Mouse (Mus musculus) ES-E14 (cell line): Measurements from ENCODE around the gene Plg. TPM values are rescaled to one million over a fixed set of nuclear protein-coding genes. Genes with fewer than 3 reads are reported as not detected.

Experiments used
- DNase-seq: peaks from one replicate; pipeline ENCODE4 v3.0.0-alpha.2; 2013; ENCODE audit warnings: low read depth, low spot score
- H3K27ac ChIP-seq: 2 replicates; pipeline ENCODE4 v1.5.1; 2012; ENCODE audit warnings: low read depth, mild to moderate bottlenecking, low read length, moderate library complexity, mixed read lengths; ENCODE audit not compliant: poor library complexity, insufficient read depth, severe bottlenecking
- H3K36me3 ChIP-seq: 2 replicates; pipeline ENCODE4 v1.6.1; 2012; ENCODE audit warnings: mild to moderate bottlenecking, low read length, moderate library complexity, mixed read lengths; ENCODE audit not compliant: control insufficient read depth, poor library complexity, insufficient read depth, severe bottlenecking
- H3K4me1 ChIP-seq, 2 experiments: fragments of 150-350 bp in 1 of 2; sonication (generic) in 1 of 2; 2 replicates each; pipeline ENCODE4 v1.6.1; 2012; ENCODE audit warnings: low read length in 2 of 2, mild to moderate bottlenecking in 1 of 2, mixed read lengths in 1 of 2; ENCODE audit not compliant: control insufficient read depth in 2 of 2, insufficient read depth in 2 of 2, poor library complexity in 1 of 2
- H3K4me3 ChIP-seq, 2 experiments: fragments of 150-350 bp in 1 of 2; sonication (generic) in 1 of 2; 2 replicates each; pipeline ENCODE4 v1.5.1; 2012; ENCODE audit warnings: low read length in 2 of 2, low read depth in 1 of 2, mild to moderate bottlenecking in 1 of 2, mixed read lengths in 1 of 2; ENCODE audit not compliant: insufficient read depth in 1 of 2, poor library complexity in 1 of 2, severe bottlenecking in 1 of 2
- H3K9ac ChIP-seq: 2 replicates; pipeline ENCODE4 v1.6.1; 2012; ENCODE audit warnings: low read depth, mild to moderate bottlenecking, low read length, mixed read lengths; ENCODE audit not compliant: poor library complexity, insufficient read depth, severe bottlenecking
- H3K9me3 ChIP-seq: fragments of 150-350 bp; sonication (generic); 2 replicates; pipeline ENCODE4 v1.6.1; 2012; ENCODE audit warnings: low read depth, mild to moderate bottlenecking, low read length; ENCODE audit not compliant: control insufficient read depth, insufficient read depth
- CHD2 ChIP-seq: IDR thresholded peaks from 2 replicates; pipeline ENCODE4 v1.6.1; 2014; ENCODE audit warnings: mild to moderate bottlenecking, low read depth, low read length, inconsistent platforms
- HCFC1 ChIP-seq: IDR thresholded peaks from 2 replicates; pipeline ENCODE4 v1.6.1; 2012; ENCODE audit warnings: low read length, inconsistent platforms, borderline replicate concordance; ENCODE audit not compliant: insufficient read depth
- MAFK ChIP-seq: IDR thresholded peaks from 2 replicates; pipeline ENCODE4 v1.6.1; 2014; ENCODE audit warnings: mild to moderate bottlenecking, low read depth, low read length, inconsistent platforms; ENCODE audit not compliant: insufficient read depth
- ZC3H11A ChIP-seq: IDR thresholded peaks from 2 replicates; pipeline ENCODE4 v1.6.1; 2012; ENCODE audit warnings: low read depth, mild to moderate bottlenecking, inconsistent platforms, low read length, borderline replicate concordance
- ZNF384 ChIP-seq: IDR thresholded peaks from 2 replicates; pipeline ENCODE4 v1.6.1; 2012; ENCODE audit warnings: low read depth, low read length, inconsistent platforms
- in situ Hi-C, 2 experiments: fragments of 600-800 bp; cut with MboI; formaldehyde crosslinking; loops; one replicate each; pipeline ENCODE4 v1.15.1; 2025; ENCODE audit warnings: low sequenced_read_pairs in 2 of 2, inconsistent platforms in 1 of 2; ENCODE audit not compliant: unreplicated experiment in 2 of 2
- total RNA-seq: library from RNA; depleted of rRNA; stranded (reverse); fragments of 300-350 nt; gene quantifications from 2 replicates; pipeline ENCODE4 v1.2.3, GENCODE M21; 2012

Plg gene
- total RNA-seq, 1 experiment: not detected

DNA sequence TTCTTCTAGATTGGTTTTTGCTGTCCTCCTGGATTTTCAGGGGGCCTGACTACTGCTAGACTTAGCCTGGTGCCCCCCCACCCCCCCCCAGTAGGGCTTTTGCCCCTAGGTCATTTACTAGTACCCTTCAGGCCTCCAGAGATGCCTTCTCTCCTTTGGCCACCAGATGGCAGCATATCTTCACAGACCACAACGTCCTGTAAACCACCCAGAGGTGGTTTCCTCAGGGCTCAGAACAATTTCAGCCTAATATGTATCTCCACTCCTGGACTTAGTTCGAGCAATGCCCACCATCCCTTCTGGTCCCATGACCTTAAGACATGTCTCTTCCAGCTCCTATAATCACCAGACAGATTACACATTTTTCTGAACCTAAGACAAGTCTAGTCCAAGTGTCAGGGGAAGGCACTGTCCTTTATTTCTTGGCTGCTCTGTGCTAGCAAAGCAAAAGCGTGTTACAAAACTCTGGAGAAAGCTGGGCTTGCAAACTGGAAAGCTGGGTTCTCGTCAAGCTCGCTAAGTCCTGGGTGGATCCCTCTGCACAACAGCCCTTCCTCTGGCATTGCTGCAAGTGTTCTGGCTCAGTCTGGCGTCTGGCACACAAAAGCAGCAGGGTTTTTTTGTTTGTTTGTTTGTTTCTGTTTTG is 38.0 kb downstream of the Plg start:
- Histone ChIP-seq H3K9me3 (no peaks in the 10 kb centered on the region), H3K27ac (no peak overlapping the region)

DNA sequence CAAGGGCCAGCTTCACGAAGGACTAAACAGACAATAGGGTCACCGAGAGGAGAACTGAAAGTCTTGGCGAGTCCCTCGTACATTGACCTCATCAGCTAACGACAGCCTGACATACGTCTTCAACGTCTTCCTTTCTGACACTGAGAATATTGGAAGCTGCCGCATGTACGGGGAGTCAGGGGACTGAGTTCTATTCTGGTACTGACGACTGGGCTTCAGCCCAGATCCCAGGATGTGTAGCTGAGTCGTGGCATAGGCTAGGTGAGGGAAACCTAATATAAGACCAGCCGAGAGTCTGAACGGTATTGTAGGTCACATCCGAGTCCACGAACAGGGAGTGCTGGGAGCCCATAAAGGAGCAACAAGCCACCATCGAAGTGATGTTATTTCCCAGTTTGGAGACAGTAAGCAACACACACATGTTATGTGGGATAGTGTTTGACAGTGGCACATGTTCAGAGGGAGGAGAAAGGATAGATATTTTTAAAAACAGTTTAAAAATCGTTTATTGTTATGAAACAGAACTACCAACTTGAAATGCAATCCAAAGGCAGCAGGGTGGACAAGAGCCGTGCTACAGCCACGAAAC is 41.2 kb downstream of the Plg start:
- in situ Hi-C loops: loop anchor here in 1 of 2 experiments (10.0 kb wide), 1 partner anchor 395 kb away; no protein-coding TSS in a partner anchor
- no peak overlapping the region for H3K27ac ChIP-seq
- no peak overlapping the region for H3K4me3 ChIP-seq
- no peaks in the 10 kb centered on the region for H3K9me3 ChIP-seq
- DNase-seq: no peak
- H3K4me1 ChIP-seq: no peaks in the 10 kb centered on the region
- TF ChIP-seq ZC3H11A (no peak), HCFC1 (no peak), CHD2 (no peak), ZNF384 (no peak), MAFK (no peak)
- no peaks in the 10 kb centered on the region for H3K36me3 ChIP-seq
- H3K9ac ChIP-seq: no peak overlapping the region

More for the DNA sequence above, 38.0 kb downstream of the Plg start:
- H3K9ac ChIP-seq: no peak overlapping the region
- in situ Hi-C loops: loop anchor here in 1 of 2 experiments (10.0 kb wide), 1 partner anchor 398 kb away; no protein-coding TSS in a partner anchor
- no peak overlapping the region for H3K4me3 ChIP-seq
- DNase-seq: peak; percentile 61
- no peaks in the 10 kb centered on the region for H3K36me3 ChIP-seq
- H3K4me1 ChIP-seq: no peaks in the 10 kb centered on the region
- TF ChIP-seq HCFC1 (no peak), ZC3H11A (peak; percentile 74; the same call in 1 of the 2 replicates)

DNA sequence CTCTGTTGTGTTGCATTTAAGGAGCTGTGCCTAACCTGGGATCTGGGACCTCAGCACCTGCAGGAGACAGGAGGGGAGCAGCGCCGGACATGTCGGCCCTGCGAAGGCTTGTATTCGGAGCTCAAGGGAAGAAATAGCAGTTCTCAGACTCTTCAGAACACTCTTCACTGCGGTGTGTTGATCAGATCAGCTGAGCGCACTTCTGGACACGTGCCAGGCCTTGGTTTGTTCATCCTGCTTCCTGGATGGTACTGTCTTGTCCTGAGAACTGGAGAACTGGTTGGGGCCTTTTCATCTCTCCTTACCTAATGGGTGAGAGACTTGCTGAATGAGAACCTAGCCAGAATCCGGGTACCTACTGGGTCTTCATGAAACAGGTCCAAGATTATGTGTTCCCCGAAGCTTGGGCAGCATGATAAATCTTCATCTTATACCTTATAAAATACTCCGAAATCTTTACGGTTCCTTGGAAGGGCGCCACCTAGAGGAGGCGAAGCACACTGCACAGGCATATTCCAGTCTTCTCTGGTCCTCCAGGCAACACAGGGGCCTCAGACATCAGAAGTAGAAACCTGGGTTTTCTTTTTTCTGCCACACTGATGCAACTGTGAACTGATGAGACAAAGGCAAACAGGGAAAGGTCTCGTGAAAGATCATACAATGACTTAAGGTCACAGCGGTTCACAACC is 42.6 kb downstream of the Plg start:
- in situ Hi-C loops: no loop called here
- Histone ChIP-seq H3K36me3 (no peaks in the 10 kb centered on the region), H3K27ac (no peak overlapping the region), H3K4me1 (no peaks in the 10 kb centered on the region), H3K9ac (no peak overlapping the region), H3K9me3 (no peaks in the 10 kb centered on the region), H3K4me3 (no peak overlapping the region)
- DNase-seq: peak; percentile 36
- TF ChIP-seq CHD2 (no peak), ZC3H11A (no peak; the same call in 1 of the 2 replicates), MAFK (no peak), ZNF384 (no peak), HCFC1 (no peak)

DNA sequence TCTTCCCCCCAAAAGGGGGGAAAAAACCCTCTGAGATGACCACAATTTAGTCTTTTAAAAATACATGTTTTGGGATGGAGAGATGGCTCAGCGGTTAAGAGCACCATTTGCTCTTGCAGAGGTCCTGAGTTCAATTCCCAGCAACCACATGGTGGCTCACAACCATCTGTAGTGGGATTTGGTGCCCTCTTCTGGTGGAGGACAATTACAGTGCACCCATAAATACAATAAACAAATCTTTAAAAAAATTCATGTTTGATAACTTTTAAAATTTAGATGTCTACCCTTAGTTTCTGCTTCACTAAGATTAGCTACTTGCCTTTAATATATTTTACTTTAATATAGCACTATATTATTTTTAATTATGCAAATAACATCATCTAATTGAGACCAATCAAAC is 43.7 kb downstream of the Plg start:
- no peak for DNase-seq
- Histone ChIP-seq H3K36me3 (no peaks in the 10 kb centered on the region), H3K9ac (no peak overlapping the region), H3K27ac (no peak overlapping the region), H3K4me1 (no peaks in the 10 kb centered on the region), H3K9me3 (no peaks in the 10 kb centered on the region), H3K4me3 (no peak overlapping the region)
- TF ChIP-seq ZNF384: no peak
- TF ChIP-seq ZC3H11A: no peak
- no peak for TF ChIP-seq MAFK
- no peak for TF ChIP-seq CHD2
- no peak for TF ChIP-seq HCFC1
- in situ Hi-C loops: no loop called here

DNA sequence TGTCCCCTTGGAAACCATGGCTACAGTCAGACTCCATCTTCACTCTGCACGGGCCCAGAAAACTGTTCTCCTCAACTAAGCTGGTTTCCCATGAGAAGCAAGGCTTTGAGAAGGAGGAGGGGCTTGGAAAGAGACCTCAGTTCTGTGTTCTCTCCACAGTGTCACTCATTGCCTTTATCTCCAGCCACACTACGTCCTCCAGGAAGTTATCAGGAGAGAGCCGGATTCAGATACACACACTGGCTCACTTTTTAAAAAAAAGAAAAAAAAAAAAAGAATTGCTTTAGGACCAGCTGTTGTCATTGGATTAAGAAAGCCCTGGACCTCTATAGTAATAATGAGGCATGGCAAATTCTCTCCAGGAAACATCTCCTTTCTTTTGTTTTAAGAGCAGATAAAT is 48.7 kb downstream of the Plg start:
- DNase-seq: no peak
- no peaks in the 10 kb centered on the region for H3K36me3 ChIP-seq
- H3K4me3 ChIP-seq: no peak overlapping the region
- in situ Hi-C loops: no loop called here
- no peaks in the 10 kb centered on the region for H3K4me1 ChIP-seq
- TF ChIP-seq ZNF384 (no peak), HCFC1 (no peak), ZC3H11A (no peak), CHD2 (no peak)
- H3K9me3 ChIP-seq: no peaks in the 10 kb centered on the region
- no peak overlapping the region for H3K27ac ChIP-seq
- no peak overlapping the region for H3K9ac ChIP-seq
